Mouse (Mus musculus) right cerebral cortex, postnatal 14 days (tissue): ENCODE data around the gene Ccdc113.

Experiments
- DNase-seq: peaks from one replicate; pipeline ENCODE4 v3.0.0; 2022

Ccdc113 gene

GRCm38 (mm10) chr8:95533584-95534387 is at the start of gene Ccdc113:
TSS of gene Ccdc113 (plus strand) at chr8:95534085.
- DNase-seq = peak; percentile 44

- peak; percentile 18 for DNase-seq
Observed at GRCm38 (mm10) chr8:95487800-95488697, 45.8 kb upstream of the Ccdc113 start.

GRCm38 (mm10) chr8:95488698-95489332 is 45.1 kb upstream of the Ccdc113 start:
- peak; percentile 86 for DNase-seq

GRCm38 (mm10) chr8:95490006-95490405 is 43.9 kb upstream of the Ccdc113 start, which contains the start of gene Csnk2a2:
TSS of gene Csnk2a2 (minus strand) at chr8:95490039.
- no peak for DNase-seq

- no peak for DNase-seq
Observed at GRCm38 (mm10) chr8:95492057-95492456, 41.8 kb upstream of the Ccdc113 start.

- no peak for DNase-seq
Observed at GRCm38 (mm10) chr8:95495444-95495843, 38.4 kb upstream of the Ccdc113 start.

- no peak for DNase-seq
Observed at GRCm38 (mm10) chr8:95496420-95496819, 37.5 kb upstream of the Ccdc113 start.

GRCm38 (mm10) chr8:95497821-95498220 is 36.1 kb upstream of the Ccdc113 start:
- DNase-seq = no peak

GRCm38 (mm10) chr8:95499266-95500064 is 34.4 kb upstream of the Ccdc113 start:
- peak; percentile 18 for DNase-seq

- DNase-seq = no peak
Observed at GRCm38 (mm10) chr8:95500436-95500835, 33.4 kb upstream of the Ccdc113 start.

- peak; percentile 9 for DNase-seq
Observed at GRCm38 (mm10) chr8:95502431-95502830, 31.5 kb upstream of the Ccdc113 start.

GRCm38 (mm10) chr8:95504835-95505234 is 29.1 kb upstream of the Ccdc113 start:
- DNase-seq = peak; percentile 44

- no peak for DNase-seq
Observed at GRCm38 (mm10) chr8:95505606-95506005, 28.3 kb upstream of the Ccdc113 start.

- no peak for DNase-seq
Observed at GRCm38 (mm10) chr8:95506245-95506644, 27.6 kb upstream of the Ccdc113 start.

- no peak for DNase-seq
Observed at GRCm38 (mm10) chr8:95512257-95512656, 21.6 kb upstream of the Ccdc113 start.

- DNase-seq = no peak
Observed at GRCm38 (mm10) chr8:95513219-95513618, 20.7 kb upstream of the Ccdc113 start.

- DNase-seq = no peak
Observed at GRCm38 (mm10) chr8:95516928-95517327, 17.0 kb upstream of the Ccdc113 start.

GRCm38 (mm10) chr8:95523991-95524390 is 9.9 kb upstream of the Ccdc113 start:
- no peak for DNase-seq

GRCm38 (mm10) chr8:95528194-95528593 is 5.7 kb upstream of the Ccdc113 start:
- no peak for DNase-seq

GRCm38 (mm10) chr8:95528750-95529310 is 5.1 kb upstream of the Ccdc113 start:
- DNase-seq = no peak

GRCm38 (mm10) chr8:95532206-95532605 is 1.7 kb upstream of the Ccdc113 start:
- no peak for DNase-seq

- DNase-seq = no peak
Observed at GRCm38 (mm10) chr8:95539487-95539886, 5.6 kb downstream of the Ccdc113 start.
